In the genomic region with DNA sequence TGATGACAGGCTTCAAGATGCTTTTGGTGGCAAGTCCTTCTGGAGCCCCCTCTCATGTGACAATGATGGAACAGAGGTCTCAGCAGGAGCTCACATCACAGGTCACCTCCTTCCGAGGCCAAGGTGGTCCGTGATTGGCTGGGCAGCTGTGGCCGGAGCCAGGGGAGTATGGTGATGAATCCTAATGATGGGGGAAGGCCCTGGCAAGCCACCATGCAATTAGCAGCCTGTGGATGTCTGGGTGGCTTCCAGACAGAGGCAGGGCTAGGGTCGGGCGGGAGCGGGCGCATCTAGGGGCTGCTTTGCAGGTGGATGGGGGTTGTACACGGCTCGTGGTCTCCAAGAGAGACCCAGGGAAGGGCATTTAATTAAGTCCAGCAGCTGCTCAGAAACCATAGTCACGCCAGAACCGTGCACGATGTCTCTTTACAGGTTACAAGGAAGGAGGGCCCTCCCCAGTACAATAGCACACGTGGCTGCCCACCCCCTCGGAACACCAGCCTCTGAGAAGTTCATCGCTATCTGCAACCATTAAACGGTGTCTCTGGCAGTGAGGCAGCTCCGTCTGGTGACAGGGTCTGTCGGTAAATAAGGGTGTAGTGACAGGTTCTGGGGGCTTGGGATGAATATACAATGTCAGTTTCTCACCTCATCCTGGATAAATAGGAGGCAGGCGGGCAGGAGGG, we compare ENCODE assay signal across 11 mouse cellular contexts.
DNase-seq lines count a peak whose midpoint lies in the region; ATAC-seq lines count a peak whose summit lies in the region.
"Had no signal": no experiment of that assay in that cellular context is flagged by ENCODE, and none has a peak within 500 bp of the region (broad histone marks: within the 10 kb centered on the region; RNA-seq: fewer than 3 reads in every experiment).

No protein-coding gene starts in this region.

- H3K36me3 ChIP-seq in forebrain, embryonic 14.5 days (ENCODE audit: control insufficient read depth, insufficient read depth, low read length) = no peaks in the 10 kb centered on the region
- H3K36me3 ChIP-seq in limb, embryonic 10.5 days = no peaks in the 10 kb centered on the region

- peak; percentile 86 for ATAC-seq in forebrain, embryonic 14.5 days

- H3K9me3 ChIP-seq in forebrain, embryonic 14.5 days (replicated peaks; ENCODE audit: control insufficient read depth, low read length) = no peaks in the 10 kb centered on the region
- H3K9me3 ChIP-seq in limb, embryonic 10.5 days (replicated peaks) = no peaks in the 10 kb centered on the region

- H3K4me2 ChIP-seq in forebrain, embryonic 14.5 days (ENCODE audit: low read length) = peak overlapping the region; percentile 23; the same call in 1 of the 2 replicates

- H3K27me3 ChIP-seq in forebrain, embryonic 14.5 days (replicated peaks; ENCODE audit: control insufficient read depth, insufficient read depth, low read length) = no peaks in the 10 kb centered on the region
- H3K27me3 ChIP-seq in limb, embryonic 10.5 days (ENCODE audit: low read depth, poor library complexity, severe bottlenecking) = peaks cover 55% of the 10 kb centered on the region

- H3K9ac ChIP-seq in forebrain, embryonic 14.5 days (ENCODE audit: low read length) = peak overlapping the region; percentile 21; the same call in 1 of the 2 replicates

- DNase-seq in frontal cortex, postnatal 10 days (ENCODE audit: low spot score in 2 of 2) = peak; percentile 51 to 65
- DNase-seq in frontal cortex, postnatal 25 days (ENCODE audit: low spot score in 2 of 2) = no peak
- DNase-seq in forebrain, embryonic 14.5 days (ENCODE audit: low spot score) = peak; percentile 87
- no peak for DNase-seq in limb, embryonic 10.5 days (ENCODE audit: low spot score)
- peak; percentile 76 for DNase-seq in retina, embryonic 14.5 days (ENCODE audit: low spot score)
- DNase-seq in urinary bladder, postnatal 4 days (ENCODE audit: low spot score in 2 of 2) = no peak
- no peak for DNase-seq in cerebellum, adult 18-20 months
- no peak for DNase-seq in adrenal gland, postnatal 10 days
- DNase-seq: cerebellum, adult 9-10 months; heart, adult 11 months; lung, adult 18-20 months had no signal

- WGBS in forebrain, embryonic 14.5 days = 3% methylated on average over 19 of the region's 19 CpGs
- 14% methylated on average over 19 of the region's 19 CpGs for WGBS in limb, embryonic 10.5 days

- H3K4me3 ChIP-seq in forebrain, embryonic 14.5 days (ENCODE audit: low read depth, low read length) = no peak overlapping the region
- H3K4me3 ChIP-seq in limb, embryonic 10.5 days = peak overlapping the region; percentile 32; the same call in 1 of the 2 replicates

- H3K27ac ChIP-seq in forebrain, embryonic 14.5 days (ENCODE audit: low read depth, low read length) = peak overlapping the region; percentile 75; the same call in 1 of the 2 replicates
- H3K27ac ChIP-seq in limb, embryonic 10.5 days = peak overlapping the region; percentile 42; the same call in 1 of the 2 replicates

- H3K4me1 ChIP-seq in forebrain, embryonic 14.5 days (ENCODE audit: control insufficient read depth, insufficient read depth, low read length) = peaks cover 27% of the 10 kb centered on the region
- peaks cover 79% of the 10 kb centered on the region for H3K4me1 ChIP-seq in limb, embryonic 10.5 days

Comparison
In these comparisons a context has a peak if more than half of its experiments do, and no peak if none do; other contexts are left out.
1. DNase-seq: peak in frontal cortex, postnatal 10 days (2 of 2), forebrain, embryonic 14.5 days (single experiment) and retina, embryonic 14.5 days (single experiment); none in frontal cortex, postnatal 25 days (0 of 2), limb, embryonic 10.5 days (single experiment), urinary bladder, postnatal 4 days (0 of 2), cerebellum, adult 18-20 months (0 of 2) and adrenal gland, postnatal 10 days (single experiment).